Mouse (Mus musculus) ovary, postnatal 36 days (tissue): Measurements from ENCODE around the gene Commd7.
A peak's percentile ranks its signal among the peaks of the same experiment; 100 is the strongest.

ENCODE experiments used
- DNase-seq: peaks from one replicate; pipeline ENCODE4 v3.0.0; 2022; ENCODE audit warnings: low spot score, mixed read lengths

Gene Commd7

DNA sequence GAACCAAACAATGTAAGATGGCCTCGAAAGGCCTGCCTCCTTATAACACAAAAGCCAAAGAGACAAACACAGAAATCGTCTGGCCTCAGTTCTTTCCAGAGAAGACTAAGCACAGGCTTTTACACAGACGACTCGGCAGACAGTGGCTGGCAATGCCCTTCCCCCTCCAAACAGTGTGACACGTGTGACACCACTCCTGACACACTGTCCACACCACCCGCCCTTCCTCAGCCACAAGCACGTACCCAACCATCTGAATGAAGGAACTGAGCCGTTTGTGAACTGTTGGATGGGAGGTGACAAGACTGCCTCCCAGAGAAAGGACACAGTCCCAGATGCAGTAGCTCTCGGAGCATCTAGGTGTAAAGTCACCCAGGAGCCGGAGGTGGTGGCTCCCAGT, 13.7 kb downstream of the Commd7 start:
- DNase-seq, result no peak

DNA sequence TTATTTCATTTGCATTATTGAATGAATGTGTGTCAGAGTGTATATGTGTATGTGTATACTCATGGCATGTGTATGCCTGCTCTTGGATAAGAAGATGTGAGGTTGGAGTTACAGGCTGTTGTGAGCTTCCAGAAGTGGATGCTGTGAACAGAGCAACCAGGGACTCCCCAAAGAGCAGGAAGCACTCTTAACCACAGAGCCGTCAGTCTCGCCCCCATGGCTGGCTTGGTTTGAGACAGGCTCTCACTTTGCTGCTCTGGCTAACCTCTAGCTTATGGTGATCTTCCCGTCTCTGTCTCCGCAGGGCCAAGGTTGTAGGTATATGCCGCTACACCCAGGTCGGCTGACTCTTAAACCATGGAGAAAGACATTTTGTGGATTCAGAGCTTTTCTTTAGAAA, 14.1 kb downstream of the Commd7 start:
- DNase-seq, result no peak

DNA sequence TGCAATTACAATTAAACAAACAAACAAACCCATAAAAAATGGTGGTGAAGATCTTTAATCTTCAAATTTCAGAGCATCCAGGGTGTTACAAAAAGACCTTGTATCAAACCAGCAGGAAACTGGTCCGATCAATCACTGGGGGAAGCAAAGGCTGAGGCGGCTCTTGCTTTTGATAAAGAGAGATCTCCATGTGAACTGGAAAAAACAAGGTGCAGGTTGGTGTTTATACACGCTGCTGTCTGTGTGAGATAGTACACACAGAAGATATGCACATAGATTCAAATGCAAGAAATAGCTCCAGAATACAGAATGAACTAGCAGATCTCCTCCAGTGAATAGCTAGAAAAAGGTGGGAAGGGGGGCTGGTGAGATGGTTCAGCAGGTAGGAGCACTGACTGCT, 15.7 kb downstream of the Commd7 start:
- DNase-seq, result no peak

DNA sequence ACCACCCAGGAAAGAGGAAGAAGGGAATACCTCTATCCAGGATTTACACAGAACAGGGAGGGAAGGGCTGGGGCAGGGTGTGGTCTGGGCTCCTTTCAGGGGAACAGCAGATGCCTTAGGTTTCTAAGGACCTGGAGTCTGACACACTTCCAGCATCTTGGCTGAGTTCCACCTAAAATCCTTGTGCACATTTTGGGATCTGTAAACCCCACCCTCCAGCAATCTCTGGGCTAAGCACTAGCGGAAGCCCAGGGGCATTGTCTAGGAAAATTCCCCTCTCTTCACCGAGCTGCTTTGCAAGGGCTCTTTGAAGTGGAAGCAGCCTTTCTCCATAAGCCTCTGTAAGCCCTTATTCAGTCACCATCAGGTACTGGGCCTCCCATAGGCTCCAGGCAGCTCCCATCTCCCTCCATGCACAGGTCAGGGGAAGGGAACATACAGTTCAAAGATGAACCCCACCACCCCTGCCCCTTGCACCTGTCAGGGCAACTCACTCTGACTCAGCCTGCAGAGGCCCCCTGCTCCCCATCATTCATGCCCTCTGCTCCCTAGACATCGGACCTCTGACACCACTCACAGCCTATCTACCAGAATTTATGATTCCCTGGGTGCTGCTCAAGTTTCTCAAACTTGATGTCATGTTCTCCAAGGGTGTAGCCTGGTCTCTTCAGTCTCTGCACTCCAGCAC, 19.8 kb downstream of the Commd7 start:
- no peak for DNase-seq

DNA sequence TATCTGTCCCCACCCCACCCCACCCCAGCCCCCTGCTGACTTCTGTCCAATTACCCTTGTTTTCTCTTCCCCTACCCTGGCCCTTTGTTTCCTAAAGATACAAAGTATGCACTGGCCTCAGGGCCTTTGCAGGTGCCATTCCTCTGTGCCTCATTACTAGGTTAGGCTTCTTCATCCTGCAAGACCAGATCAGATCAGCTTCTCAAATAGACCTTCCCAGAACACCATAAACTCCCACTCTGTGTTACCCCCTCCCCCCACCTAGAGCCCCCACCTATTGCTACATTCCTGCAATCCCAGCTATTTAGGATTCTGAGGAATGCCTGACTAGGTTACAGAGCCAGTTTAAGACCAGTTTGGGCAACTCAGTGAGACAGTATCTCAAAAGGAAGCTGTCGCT, 20.8 kb downstream of the Commd7 start:
- DNase-seq, result no peak

DNA sequence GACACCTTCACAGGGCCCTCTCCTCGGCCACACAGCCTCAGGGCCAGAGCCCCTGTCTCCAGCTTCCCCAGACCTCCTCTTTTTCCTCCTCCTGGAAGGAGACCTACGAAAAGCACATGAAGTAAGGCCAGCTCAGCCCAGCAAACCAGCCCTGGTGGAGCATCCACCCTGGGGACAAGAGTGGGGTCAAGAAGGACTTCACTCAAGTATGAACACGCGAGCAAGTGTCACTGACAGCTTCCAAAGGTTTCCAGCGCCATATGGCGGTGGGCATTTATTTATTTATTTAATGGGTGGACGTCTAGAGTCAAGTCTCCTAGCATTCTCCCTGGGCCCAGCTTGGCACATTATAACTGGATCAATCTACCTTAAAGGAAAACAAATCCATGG, 21.3 kb downstream of the Commd7 start:
- no peak for DNase-seq

DNA sequence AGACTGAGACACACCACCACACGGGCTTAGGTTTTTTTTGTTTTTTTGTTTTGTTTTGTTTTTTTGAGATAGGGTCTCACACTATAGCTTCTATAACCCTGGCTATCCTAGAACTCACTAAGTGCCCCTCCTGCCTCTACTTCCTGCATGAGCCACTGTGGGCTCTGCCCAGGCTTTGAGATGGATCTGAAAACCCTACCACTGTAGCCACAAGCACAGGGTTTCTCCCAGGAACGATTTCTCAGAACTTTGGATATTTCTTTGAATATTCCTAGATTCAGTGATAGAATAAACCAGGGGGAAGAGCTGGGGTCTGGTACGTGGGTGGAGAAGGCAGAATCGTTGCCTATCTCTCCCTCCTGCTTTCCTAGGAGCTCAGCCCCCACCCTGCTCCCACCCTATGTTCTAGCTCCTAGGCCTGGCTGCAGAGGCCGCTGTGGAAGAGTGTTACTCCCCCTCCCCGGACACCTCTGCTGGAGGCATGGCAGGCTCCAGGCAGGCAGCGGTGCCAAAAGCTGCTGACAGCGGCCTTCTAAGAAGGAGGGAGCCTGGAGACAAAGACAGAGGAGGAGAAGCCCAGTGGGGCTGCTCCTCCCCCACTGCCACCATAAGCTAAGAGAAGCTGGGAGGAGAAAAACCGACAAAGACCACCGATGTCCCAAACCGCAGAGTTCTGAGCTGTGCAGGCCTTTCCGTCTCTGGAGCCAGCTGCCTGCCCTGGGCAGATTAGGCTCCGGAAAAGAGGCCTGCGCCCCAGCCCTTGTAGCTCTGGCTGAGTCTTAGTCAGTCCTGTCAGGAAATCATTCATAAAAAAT, 21.9 kb downstream of the Commd7 start:
- DNase-seq, result peak; percentile 34

DNA sequence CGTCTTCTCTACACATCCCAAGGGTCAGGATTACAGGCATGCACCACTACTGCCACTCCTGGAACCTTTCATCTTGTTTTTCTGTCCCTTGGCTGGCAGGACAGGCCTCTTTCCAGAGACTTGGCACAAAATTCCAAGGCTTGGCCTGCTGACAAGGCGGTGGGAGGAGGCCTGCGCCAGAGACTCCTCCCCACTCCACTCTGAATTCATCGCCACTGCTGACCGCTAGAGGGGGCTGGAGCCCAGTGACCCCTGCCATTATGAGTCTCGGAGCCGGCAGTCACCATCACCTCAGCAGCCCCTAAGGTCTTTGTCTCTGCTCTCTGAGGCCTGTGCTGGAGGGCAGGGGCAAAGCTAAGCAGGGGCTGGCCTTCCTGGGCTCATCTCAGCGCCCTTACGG, 23.0 kb downstream of the Commd7 start:
- peak; percentile 91 for DNase-seq

DNA sequence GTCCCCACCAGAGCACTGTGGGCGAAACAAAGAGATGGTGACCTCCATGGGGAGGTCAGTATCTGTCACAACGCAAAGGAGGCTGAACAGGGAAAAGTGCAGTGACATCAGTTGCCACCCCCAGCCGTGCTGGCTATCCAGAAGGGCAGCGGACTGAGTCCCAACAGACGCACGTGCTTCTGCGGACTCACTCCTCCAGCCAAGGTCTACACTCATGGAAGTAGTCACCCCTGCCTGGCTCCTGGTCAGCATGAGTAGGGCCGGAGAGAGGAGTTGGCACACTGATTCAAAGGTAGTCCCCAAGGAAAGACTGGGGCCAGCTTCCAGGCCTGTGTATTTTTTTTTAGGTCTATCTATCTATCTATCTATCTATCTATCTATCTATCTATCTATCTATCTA, 23.5 kb downstream of the Commd7 start:
- peak; percentile 31 for DNase-seq

DNA sequence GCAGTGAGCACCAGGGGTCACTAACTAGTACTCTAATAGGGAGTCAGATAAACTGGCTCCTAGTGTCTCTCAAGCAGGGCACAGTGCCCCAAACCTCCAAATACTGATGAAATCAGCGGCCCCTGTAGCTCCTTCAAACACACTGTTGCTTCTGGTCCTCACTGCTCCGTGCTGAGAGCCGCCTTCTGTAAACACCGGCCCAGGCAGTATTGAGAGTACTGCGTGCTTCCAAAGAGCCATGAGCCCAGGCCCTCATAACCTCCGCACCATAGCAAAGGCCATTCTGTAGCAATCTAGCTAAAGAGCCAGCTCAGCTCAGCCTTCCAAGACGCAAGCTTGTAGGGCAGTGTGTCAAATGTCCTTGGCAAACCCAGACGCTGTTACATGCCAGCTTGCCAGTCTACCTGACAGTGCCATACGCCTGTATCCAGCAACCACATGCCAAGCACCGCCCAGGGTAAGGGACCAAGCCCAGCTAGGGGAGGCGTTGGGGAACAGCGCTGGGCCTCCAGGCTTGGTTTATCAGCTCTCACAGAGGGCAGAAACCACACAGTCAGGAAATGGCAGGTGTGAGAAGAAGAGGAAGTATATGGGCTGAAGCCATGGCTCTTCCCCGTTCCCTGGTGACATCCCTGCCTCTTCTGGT, 24.6 kb downstream of the Commd7 start:
- DNase-seq, result peak; percentile 49

DNA sequence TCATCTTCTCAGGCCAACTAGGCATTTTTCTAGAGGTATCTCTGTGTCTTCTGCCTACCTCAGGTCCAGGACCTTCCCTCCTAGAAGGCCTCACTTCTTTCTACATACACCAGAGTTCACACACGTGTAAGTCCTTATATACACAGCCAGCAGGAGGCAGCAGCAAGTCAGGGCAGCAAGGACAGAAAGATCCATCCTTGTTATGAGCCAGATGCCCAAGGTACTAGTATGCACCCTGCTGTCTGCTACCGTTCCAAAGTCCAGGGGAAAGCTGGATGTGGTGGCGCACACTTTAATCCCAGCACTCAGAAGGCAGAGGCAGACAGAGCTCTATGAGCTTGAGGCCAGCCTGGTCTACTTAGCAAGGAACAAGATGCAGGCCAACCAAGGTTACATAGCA, 26.2 kb downstream of the Commd7 start:
- DNase-seq, result no peak

DNA sequence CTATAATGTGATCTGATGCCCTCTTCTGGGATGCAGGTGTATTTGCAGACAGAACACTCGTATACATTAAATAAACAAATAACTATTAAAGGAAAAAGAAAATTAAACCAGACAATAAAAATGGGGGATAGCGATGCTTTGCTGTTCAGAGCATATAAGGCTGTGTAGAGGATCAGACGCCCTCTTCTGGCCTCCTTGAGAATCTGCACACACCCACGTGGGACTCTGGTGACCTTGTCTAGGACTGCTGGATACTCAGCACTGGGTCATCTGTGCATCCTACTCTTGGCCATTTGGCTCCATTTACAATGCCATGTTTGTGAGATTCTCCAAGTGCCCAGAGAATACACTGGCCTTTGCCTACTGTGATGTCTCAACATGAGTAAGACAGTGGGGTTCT, 28.9 kb downstream of the Commd7 start:
- DNase-seq, result no peak

DNA sequence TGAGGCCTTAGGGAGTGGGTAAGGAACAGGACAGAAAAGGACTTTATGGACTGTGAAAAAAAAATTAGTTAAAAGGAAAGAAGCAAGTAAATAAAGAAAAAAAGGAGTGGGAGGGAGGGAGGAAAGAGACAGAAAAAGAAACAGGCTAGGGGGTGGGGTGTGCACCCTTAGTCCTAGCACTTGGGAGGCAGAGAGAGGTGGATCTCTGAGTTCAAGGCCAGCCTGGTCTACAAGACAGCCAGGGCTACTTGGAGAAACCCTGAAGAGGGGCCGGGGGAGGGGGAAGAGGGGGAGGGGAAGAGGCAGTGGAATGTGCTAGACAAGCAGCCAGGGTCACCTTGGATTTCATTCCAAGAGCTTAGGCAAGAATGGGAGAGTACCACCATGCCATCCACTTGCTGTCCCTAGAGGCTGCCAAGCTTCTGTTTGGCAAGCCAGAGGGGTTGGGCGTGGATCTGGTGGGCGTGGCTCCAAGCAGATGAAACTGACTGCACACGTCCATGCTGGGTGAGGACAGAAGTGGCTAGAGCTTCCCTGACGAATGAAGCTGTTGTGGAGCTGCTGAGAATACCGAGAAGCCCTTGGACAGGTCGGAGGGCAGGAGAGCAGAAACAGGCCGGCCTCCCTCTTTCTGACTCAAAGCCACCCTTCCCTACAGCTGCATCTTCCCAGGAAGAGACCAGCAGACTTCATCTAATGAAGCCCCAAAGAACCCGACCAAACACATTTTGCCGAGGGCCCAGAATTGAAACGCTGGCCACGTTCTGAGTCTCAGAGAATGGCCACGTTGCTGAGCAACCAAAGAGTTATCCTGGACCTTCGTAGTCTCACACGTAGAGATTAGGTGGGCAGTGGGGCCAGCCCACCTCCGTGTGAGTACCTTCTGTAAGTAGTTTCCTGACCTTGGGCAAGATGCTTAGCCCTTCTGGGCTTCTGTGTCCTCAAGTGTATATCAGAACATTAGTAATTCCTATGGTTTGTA, 31.6 kb downstream of the Commd7 start:
- DNase-seq, result peak; percentile 72

DNA sequence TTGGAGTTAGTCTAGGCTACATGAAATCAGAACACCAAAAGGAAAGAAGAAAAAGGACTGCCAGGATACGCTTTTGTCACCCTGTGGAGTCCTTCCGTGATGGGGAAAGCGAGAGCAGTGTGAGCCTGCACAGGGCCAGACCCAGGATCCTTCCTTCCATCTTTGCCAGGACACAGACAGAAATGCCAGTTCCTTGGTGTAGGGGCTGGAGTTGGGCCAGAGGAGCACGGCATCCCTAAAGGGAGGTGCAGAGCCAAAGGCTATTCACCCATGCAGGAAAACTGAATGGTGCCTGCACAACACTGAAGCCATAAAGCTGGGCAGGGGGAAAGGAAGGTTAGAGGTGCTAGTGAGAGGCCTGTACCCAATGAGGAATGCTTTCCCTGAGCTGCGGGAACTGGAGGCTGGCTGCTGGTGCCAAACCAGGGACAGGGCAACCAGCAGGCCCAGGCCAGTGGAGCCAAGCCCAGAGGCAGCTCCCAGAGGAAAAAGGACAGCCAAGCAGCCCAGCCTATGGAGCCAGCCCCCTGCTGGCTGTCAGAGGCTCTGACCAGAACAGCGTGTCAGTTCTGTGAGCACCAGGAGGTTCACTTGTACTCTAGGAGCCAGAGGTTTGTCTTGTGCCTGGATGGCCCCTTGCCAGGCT, 32.4 kb downstream of the Commd7 start:
- peak; percentile 69 for DNase-seq

DNA sequence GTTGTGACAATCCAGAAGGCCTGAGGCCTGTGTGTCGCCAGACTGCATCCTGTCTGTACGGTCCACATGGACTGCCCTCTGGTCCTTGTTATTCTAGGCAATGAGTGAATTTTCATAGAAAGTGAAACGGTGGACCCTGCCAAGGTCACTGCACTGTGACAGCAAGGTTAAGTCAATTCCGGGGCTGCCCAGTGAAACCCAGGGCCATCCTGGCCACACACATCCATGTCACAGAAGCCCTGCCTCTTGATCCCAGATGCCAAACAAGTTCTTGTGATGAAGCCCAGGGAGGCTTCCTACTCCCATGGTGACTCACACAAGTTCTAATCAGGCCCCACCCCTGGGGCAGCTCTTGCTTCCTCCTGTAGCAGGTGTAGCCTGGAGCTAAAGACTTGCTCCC, 35.0 kb downstream of the Commd7 start:
- DNase-seq, result no peak

DNA sequence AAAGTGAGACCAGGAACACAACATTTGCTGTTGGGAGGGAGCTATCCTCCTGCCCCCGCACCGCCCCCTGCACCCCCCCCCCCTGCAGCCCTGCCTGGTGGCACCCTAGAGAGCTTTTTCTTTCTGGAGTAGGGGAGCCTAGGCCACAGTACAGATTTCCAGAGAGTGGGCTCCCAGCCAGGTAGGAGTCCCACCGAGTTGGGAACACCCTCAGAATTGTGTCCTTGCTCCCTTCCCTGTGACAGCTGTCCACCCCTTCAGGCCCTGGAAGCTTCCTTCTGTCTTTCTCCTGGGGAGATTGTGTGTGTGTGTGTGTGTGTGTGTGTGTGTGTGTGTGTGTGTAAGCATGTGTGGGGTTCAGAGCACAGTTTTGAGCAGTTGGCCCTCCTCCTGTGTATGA, 35.6 kb downstream of the Commd7 start:
- DNase-seq, result no peak

DNA sequence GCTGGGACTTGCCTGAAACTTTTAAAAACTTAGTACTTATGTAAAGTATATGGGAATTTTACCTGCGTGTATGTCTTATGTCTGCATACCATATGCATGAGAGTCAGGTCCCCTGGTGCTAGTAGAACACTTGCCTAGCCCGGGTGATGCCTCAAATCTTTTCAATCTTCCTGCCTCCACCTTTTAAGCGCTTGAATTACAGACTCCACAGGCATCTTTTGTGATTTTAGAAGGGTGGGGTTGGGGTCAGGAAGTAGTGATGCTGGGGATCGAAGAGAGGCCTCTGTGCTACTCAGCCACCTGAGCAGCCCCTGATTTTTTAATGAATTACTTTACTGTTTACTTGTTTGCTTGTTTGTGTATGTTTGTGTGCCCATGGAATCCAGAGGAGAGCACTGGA, 37.6 kb downstream of the Commd7 start:
- DNase-seq, result no peak

DNA sequence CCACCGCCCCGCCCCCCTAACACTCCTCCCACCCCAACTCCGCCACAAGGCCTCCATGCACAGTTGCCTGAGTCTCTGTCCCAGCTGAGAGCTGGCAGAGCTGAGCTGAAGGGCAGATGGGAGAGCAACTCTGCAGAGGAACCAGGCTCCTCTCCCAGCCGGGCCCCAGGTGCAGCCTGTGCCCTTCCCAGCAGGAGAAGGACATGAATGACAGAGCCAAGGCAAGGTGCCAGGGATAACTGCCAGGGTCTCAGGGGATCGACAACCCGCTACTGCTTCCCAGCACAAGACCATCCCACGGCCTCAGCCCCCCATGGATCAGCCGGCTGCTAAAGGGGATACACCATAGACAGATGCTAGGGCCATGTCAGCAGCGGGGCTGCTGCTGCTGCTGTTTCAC, 39.4 kb downstream of the Commd7 start:
- DNase-seq, result no peak

DNA sequence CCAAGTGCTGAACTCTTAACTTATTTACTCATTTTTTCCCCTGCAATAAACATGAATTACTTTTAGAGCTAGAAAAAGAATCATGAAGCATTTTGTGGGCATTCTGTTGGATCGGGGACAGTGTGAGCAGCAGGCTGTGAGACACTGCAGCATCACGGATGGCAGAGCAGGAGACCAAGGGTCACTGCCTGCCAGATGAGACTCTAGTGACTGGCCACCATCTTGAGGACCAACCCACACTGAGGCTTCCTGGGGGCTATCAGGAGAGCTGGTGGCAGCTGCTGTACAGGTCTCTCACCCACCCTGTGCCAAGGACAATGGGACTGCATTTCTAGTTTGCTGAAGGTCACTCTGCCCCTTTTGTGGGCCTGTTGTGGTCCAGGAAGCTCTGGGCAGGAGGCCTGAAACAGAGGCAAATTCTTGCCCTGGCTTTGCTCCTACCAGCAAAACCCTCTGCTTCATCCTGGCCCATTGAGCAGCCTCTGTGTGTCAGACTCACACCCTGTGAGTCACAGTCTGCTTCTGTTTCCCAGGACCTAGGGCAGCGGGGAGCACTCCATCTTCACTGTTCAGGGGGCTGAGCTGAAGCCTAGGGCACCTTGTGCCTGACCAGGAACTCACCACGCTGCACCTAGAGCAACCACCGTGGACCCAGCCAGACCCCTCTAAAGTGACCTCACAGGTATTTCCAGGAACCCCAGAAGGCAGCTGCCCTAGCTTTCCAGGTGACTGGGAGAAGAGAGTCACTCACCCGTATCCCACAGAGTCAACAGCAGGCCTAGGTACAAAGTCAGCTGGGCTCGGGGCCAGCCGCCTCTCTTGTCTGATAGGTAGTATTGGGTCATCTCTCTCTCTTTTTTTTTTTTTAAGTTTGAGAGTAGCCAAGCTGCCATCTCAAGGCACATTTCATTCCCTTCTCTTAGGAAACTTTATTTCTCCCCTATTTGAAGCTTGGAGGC, 40.2 kb downstream of the Commd7 start:
- no peak for DNase-seq

DNA sequence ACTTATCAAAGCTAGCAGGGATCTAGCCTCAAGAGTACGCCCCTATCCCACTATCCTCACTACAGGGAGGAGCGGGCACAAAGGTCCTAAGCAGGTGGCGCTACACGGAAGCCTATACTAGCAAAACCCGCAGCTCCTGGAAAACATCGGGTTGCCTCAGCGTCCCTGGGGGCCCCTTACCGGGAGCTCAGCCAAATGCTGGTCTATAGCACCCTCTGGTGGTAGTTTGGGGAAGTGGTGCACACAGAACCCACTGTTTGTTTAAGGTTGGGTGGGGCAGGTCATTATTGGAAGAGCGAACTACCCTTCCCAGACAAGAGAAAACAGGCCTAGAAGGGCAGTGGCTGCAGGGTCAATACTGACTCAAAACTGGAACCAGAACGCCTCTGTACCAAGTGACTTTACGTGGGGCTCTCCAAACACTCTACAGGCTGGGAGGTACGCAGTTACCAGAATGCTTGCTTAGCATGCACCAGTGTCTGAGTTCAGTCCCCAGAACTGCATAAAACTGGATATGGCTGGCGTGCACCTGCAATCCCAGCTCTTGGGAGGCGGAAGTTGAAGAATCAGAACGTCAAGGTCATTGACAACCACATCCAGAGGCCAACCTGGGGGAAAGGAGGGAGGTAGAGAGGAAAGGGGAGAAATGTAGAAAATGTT, 45.9 kb downstream of the Commd7 start:
- peak; percentile 79 for DNase-seq
